Mouse (Mus musculus) embryonic facial prominence, embryonic 11.5 days (tissue): Measurements from ENCODE around the gene Eras. TPM values are rescaled to one million over a fixed set of nuclear protein-coding genes. Genes with fewer than 3 reads are reported as not detected.

Experiments
- polyA plus RNA-seq: library from polyadenylated mRNA; unstranded; fragments of >200 nt; fragmentation: Nextera tagmentation; extraction: Ambion mirVana; gene quantifications from 2 replicates; pipeline ENCODE4 v1.2.1, GENCODE M21; 2014

Eras gene
- polyA plus RNA-seq, 1 experiment from 2014 or later, result not detected

Other genes with a start within 250 kb of the Eras start
- gene Magix, start 247.4 kb downstream of the Eras start, polyA plus RNA-seq, result 0.10 and 0.15 TPM in 2 replicates
- 42.2 and 44.2 TPM in 2 replicates for gene Gpkow, start 231.5 kb downstream of the Eras start, polyA plus RNA-seq
- 17.3 and 22.6 TPM in 2 replicates for gene Wdr45, start 214.3 kb downstream of the Eras start, polyA plus RNA-seq
- gene Gm45208, start 206.4 kb downstream of the Eras start, polyA plus RNA-seq, result not detected in 2 replicates
- gene Praf2, start 200.2 kb downstream of the Eras start, polyA plus RNA-seq, result 85.4 and 88.7 TPM in 2 replicates
- gene Ccdc120, start 177.7 kb downstream of the Eras start, polyA plus RNA-seq, result 14.5 and 20.2 TPM in 2 replicates
- 16.2 and 16.5 TPM in 2 replicates for gene Tfe3, start 166.0 kb downstream of the Eras start, polyA plus RNA-seq
- gene Gripap1, start 138.8 kb downstream of the Eras start, polyA plus RNA-seq, result 35.6 and 35.9 TPM in 2 replicates
- 0.86 and 1.2 TPM in 2 replicates for gene Kcnd1, start 106.3 kb downstream of the Eras start, polyA plus RNA-seq
- 36.4 and 37.1 TPM in 2 replicates for gene Otud5, start 87.2 kb downstream of the Eras start, polyA plus RNA-seq
- gene Pim2, start 50.3 kb downstream of the Eras start, polyA plus RNA-seq, result 4.9 and 6.4 TPM in 2 replicates
- 6.8 and 12.1 TPM in 2 replicates for gene Slc35a2, start 44.6 kb downstream of the Eras start, polyA plus RNA-seq
- 146 and 149 TPM in 2 replicates for gene Pqbp1, start 29.3 kb downstream of the Eras start, polyA plus RNA-seq
- 162 and 172 TPM in 2 replicates for gene Timm17b, start 29.2 kb downstream of the Eras start, polyA plus RNA-seq
- gene Gm10491, start 20.8 kb downstream of the Eras start, polyA plus RNA-seq, result not detected in 2 replicates
- not detected in 2 replicates for gene Gm10490, start 19.1 kb downstream of the Eras start, polyA plus RNA-seq
- 4.9 and 5.3 TPM in 2 replicates for gene Pcsk1n, start 8.8 kb downstream of the Eras start, polyA plus RNA-seq
- 38.0 and 43.9 TPM in 2 replicates for gene Hdac6, start 19.3 kb upstream of the Eras start, polyA plus RNA-seq
- 4.0 and 5.0 TPM in 2 replicates for gene Gata1, start 49.5 kb upstream of the Eras start, polyA plus RNA-seq
- not detected in 2 replicates for gene Glod5, start 89.9 kb upstream of the Eras start, polyA plus RNA-seq
- 86.7 and 88.3 TPM in 2 replicates for gene Suv39h1, start 146.2 kb upstream of the Eras start, polyA plus RNA-seq
- 0.42 and 0.48 TPM in 2 replicates for gene Was, start 161.9 kb upstream of the Eras start, polyA plus RNA-seq
- gene Wdr13, start 204.3 kb upstream of the Eras start, polyA plus RNA-seq, result 15.1 and 15.9 TPM in 2 replicates
- 525 and 566 TPM in 2 replicates for gene Rbm3, start 217.3 kb upstream of the Eras start, polyA plus RNA-seq
- gene Tbc1d25, start 247.6 kb upstream of the Eras start, polyA plus RNA-seq, result 11.3 and 14.1 TPM in 2 replicates